ENCODE assay signal across 8 mouse cellular contexts in the genomic region with DNA sequence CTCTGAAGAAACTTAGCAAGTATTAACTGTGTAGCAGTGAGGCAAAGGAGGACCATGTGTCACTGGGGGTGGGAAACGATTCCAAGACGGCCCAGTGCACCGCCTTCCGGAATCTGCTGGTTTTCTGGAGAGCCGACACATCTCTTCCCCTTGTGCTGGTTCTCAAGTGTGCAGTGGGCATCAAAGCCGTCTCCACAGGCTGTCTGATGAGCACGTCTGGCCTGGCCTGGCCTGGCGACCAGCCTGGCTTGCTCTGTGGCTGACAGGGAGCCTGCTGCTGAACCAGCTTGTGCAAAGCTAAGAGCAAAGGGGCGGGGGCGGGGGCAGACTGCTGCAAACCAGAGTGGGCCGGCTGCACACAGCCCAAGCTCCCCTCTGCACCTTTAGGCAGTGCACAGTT. TPM values are rescaled to one million over a fixed set of nuclear protein-coding genes. Genes with fewer than 3 reads are reported as not detected.
A peak's percentile ranks its signal among the peaks of the same experiment; 100 is the strongest.
DNase-seq lines count a peak whose midpoint lies in the region; ATAC-seq and TF ChIP-seq lines count a peak whose summit lies in the region.

No protein-coding gene starts in this region.

- no peak overlapping the region for H3K4me3 ChIP-seq in hindbrain, embryonic 12.5 days
- no peak overlapping the region for H3K4me3 ChIP-seq in hindbrain, embryonic 14.5 days (replicated peaks; ENCODE audit: low read length)
- H3K4me3 ChIP-seq in neural tube, embryonic 15.5 days (replicated peaks): no peak overlapping the region
- no peak overlapping the region for H3K4me3 ChIP-seq in heart, embryonic 15.5 days
- no peak overlapping the region for H3K4me3 ChIP-seq in stomach, postnatal 0 days (ENCODE audit: low read depth, low read length)

- peaks cover 36% of the 10 kb centered on the region for H3K4me1 ChIP-seq in hindbrain, embryonic 12.5 days
- peaks cover 2% of the 10 kb centered on the region; the same call in 1 of the 2 replicates for H3K4me1 ChIP-seq in hindbrain, embryonic 14.5 days (replicated peaks; ENCODE audit: control insufficient read depth, insufficient read depth, low read length)
- peaks cover 43% of the 10 kb centered on the region for H3K4me1 ChIP-seq in neural tube, embryonic 15.5 days
- H3K4me1 ChIP-seq in heart, embryonic 15.5 days (replicated peaks): peaks cover 71% of the 10 kb centered on the region
- H3K4me1 ChIP-seq in stomach, postnatal 0 days (replicated peaks; ENCODE audit: control insufficient read depth, insufficient read depth): peaks cover 17% of the 10 kb centered on the region

- no peak overlapping the region for H3K4me2 ChIP-seq in hindbrain, embryonic 12.5 days (replicated peaks)
- H3K4me2 ChIP-seq in hindbrain, embryonic 14.5 days (replicated peaks): no peak overlapping the region
- no peak overlapping the region for H3K4me2 ChIP-seq in neural tube, embryonic 15.5 days
- no peak overlapping the region for H3K4me2 ChIP-seq in heart, embryonic 15.5 days
- H3K4me2 ChIP-seq in stomach, postnatal 0 days (replicated peaks; ENCODE audit: low read depth): no peak overlapping the region

- ATAC-seq in hindbrain, embryonic 12.5 days (ENCODE audit: low FRiP score): no peak
- ATAC-seq in hindbrain, embryonic 14.5 days (ENCODE audit: low FRiP score): no peak
- no peak for ATAC-seq in neural tube, embryonic 15.5 days (ENCODE audit: low FRiP score)
- no peak for ATAC-seq in heart, embryonic 15.5 days (replicated peaks; ENCODE audit: insufficient number of reproducible peaks, insufficient read depth, low FRiP score, low read depth)
- ATAC-seq in stomach, postnatal 0 days (ENCODE audit: low FRiP score, low TSS enrichment): 0 out of 2 replicates have a peak, but pooled peaks have one; percentile 16
- no peak for ATAC-seq in megakaryocyte-erythroid progenitor cell, adult 5-6 weeks (replicated peaks; ENCODE audit: low FRiP score, low TSS enrichment, poor library complexity, severe bottlenecking)

- H3K9me3 ChIP-seq in hindbrain, embryonic 12.5 days (replicated peaks): no peaks in the 10 kb centered on the region
- H3K9me3 ChIP-seq in hindbrain, embryonic 14.5 days (ENCODE audit: control insufficient read depth, low read length): no peaks in the 10 kb centered on the region
- H3K9me3 ChIP-seq in neural tube, embryonic 15.5 days (replicated peaks): no peaks in the 10 kb centered on the region
- H3K9me3 ChIP-seq in heart, embryonic 15.5 days (replicated peaks): no peaks in the 10 kb centered on the region
- H3K9me3 ChIP-seq in stomach, postnatal 0 days (ENCODE audit: control insufficient read depth, low read length): no peaks in the 10 kb centered on the region

- no peak for TF ChIP-seq CTCF in stomach, postnatal 0 days (IDR thresholded peaks at IDR 0.05; ENCODE audit: low read depth)

- no peak for DNase-seq in hindbrain, embryonic 14.5 days (ENCODE audit: low spot score)
- DNase-seq in neural tube, embryonic 10.5 days (ENCODE audit: extremely low spot score, low spot score): no peak
- DNase-seq in stomach, postnatal 0 days (ENCODE audit: low spot score): no peak
- DNase-seq in c-Kit-positive CD71-positive TER-119-positive erythroid progenitor cells, embryonic 14.5 days (ENCODE audit: low spot score): no peak

- H3K9ac ChIP-seq in hindbrain, embryonic 12.5 days: no peak overlapping the region
- H3K9ac ChIP-seq in hindbrain, embryonic 14.5 days: no peak overlapping the region
- no peak overlapping the region for H3K9ac ChIP-seq in neural tube, embryonic 15.5 days (replicated peaks)
- H3K9ac ChIP-seq in heart, embryonic 15.5 days: 0 out of 2 replicates have a peak overlapping the region, but pooled peaks have one; percentile 22
- H3K9ac ChIP-seq in stomach, postnatal 0 days (ENCODE audit: low read length): 0 out of 2 replicates have a peak overlapping the region, but pooled peaks have one; percentile 31

- no peak for TF ChIP-seq EP300 in stomach, postnatal 0 days (optimal IDR thresholded peaks at IDR 0.05)

- 61% methylated on average over 11 of the region's 11 CpGs for WGBS in hindbrain, embryonic 12.5 days
- 65% methylated on average over 11 of the region's 11 CpGs for WGBS in hindbrain, embryonic 14.5 days
- 71% methylated on average over 11 of the region's 11 CpGs for WGBS in neural tube, embryonic 15.5 days
- WGBS in heart, embryonic 15.5 days: 56% methylated on average over 11 of the region's 11 CpGs
- WGBS in stomach, postnatal 0 days: 62% methylated on average over 11 of the region's 11 CpGs

- H3K27ac ChIP-seq in hindbrain, embryonic 12.5 days: peak overlapping the region; percentile 37; the same call in 1 of the 2 replicates
- no peak overlapping the region for H3K27ac ChIP-seq in hindbrain, embryonic 14.5 days
- 0 out of 2 replicates have a peak overlapping the region, but pooled peaks have one; percentile 61 for H3K27ac ChIP-seq in neural tube, embryonic 15.5 days (replicated peaks)
- peak overlapping the region; percentile 95 for H3K27ac ChIP-seq in heart, embryonic 15.5 days
- H3K27ac ChIP-seq in stomach, postnatal 0 days (replicated peaks): peak overlapping the region; percentile 70; the same call in 1 of the 2 replicates

- H3K36me3 ChIP-seq in hindbrain, embryonic 12.5 days: peaks cover 11% of the 10 kb centered on the region
- peaks cover 5% of the 10 kb centered on the region; the same call in 1 of the 2 replicates for H3K36me3 ChIP-seq in hindbrain, embryonic 14.5 days (replicated peaks; ENCODE audit: control insufficient read depth, insufficient read depth)
- peaks cover 15% of the 10 kb centered on the region; the same call in 1 of the 2 replicates for H3K36me3 ChIP-seq in neural tube, embryonic 15.5 days
- peaks cover 2% of the 10 kb centered on the region; the same call in 1 of the 2 replicates for H3K36me3 ChIP-seq in heart, embryonic 15.5 days
- peaks cover 2% of the 10 kb centered on the region; the same call in 1 of the 2 replicates for H3K36me3 ChIP-seq in stomach, postnatal 0 days (ENCODE audit: control insufficient read depth, insufficient read depth, low read length)

- H3K27me3 ChIP-seq in hindbrain, embryonic 12.5 days: no peaks in the 10 kb centered on the region
- no peaks in the 10 kb centered on the region for H3K27me3 ChIP-seq in hindbrain, embryonic 14.5 days (ENCODE audit: control insufficient read depth, insufficient read depth, low read length)
- no peaks in the 10 kb centered on the region for H3K27me3 ChIP-seq in neural tube, embryonic 15.5 days (replicated peaks)
- H3K27me3 ChIP-seq in heart, embryonic 15.5 days: no peaks in the 10 kb centered on the region
- H3K27me3 ChIP-seq in stomach, postnatal 0 days (ENCODE audit: control insufficient read depth, insufficient read depth, low read length): no peaks in the 10 kb centered on the region

RNA-seq across cellular contexts. Expression of gene Sec14l1, which starts 14.5 kb away (rescaled TPM):
- polyA plus RNA-seq in hindbrain, embryonic 12.5 days (2016; fragmentation: Nextera tagmentation; extraction: Ambion mirVana): 76.2 and 77.6 TPM in 2 replicates
- polyA plus RNA-seq in hindbrain, embryonic 14.5 days (2014; fragmentation: Nextera tagmentation; extraction: Ambion mirVana): 41.2 and 41.9 TPM in 2 replicates
- 52.0 and 52.1 TPM in 2 replicates for polyA plus RNA-seq in neural tube, embryonic 15.5 days (2015; fragmentation: Nextera tagmentation; extraction: Ambion mirVana)
- polyA plus RNA-seq in heart, embryonic 15.5 days (2015; fragmentation: Nextera tagmentation; extraction: Ambion mirVana): 42.1 and 48.8 TPM in 2 replicates
- 28.4 and 30.5 TPM in 2 replicates for polyA plus RNA-seq in stomach, postnatal 0 days (2015; fragmentation: Nextera tagmentation; extraction: Ambion mirVana)
- total RNA-seq in megakaryocyte-erythroid progenitor cell, adult 5-6 weeks (2014; fragmentation: Nextera tagmentation): 13.5 and 14.4 TPM in 2 replicates
- 6.7 and 10.6 TPM in 2 replicates for total RNA-seq in megakaryocyte-erythroid progenitor cell, adult 5-6 weeks (2017)

Comparison
In these comparisons a context has a peak if more than half of its experiments do, and no peak if none do; other contexts are left out.
1. H3K9ac ChIP-seq: peak in heart, embryonic 15.5 days (single experiment) and stomach, postnatal 0 days (single experiment); none in hindbrain, embryonic 12.5 days (single experiment), hindbrain, embryonic 14.5 days (single experiment) and neural tube, embryonic 15.5 days (single experiment).